Mouse (Mus musculus): Measurements from ENCODE around the gene Tnnc1.
A peak's percentile ranks its signal among the peaks of the same experiment; 100 is the strongest.

Tnnc1 gene

DNA sequence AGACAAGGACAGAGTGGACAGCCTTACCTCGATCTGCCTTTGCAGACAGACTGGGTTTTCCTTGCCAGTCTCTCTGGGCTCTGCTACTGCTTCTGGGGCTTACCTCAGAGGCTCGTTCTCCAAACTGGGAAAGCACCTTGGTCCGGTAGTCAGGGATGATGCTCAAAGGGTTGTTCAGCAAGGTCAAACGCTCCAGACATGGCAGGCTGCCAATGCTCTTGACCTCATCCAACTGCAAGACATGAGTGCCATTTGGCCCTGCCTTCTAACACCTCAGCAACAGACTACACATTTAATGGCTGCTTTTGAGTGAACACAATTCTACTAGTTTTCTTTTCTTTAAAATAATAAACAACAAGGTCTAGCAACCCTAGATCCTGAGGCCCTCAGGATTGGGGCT is 21.5 kb upstream of the Tnnc1 start:
- DNase-seq: peak; percentile 87

DNA sequence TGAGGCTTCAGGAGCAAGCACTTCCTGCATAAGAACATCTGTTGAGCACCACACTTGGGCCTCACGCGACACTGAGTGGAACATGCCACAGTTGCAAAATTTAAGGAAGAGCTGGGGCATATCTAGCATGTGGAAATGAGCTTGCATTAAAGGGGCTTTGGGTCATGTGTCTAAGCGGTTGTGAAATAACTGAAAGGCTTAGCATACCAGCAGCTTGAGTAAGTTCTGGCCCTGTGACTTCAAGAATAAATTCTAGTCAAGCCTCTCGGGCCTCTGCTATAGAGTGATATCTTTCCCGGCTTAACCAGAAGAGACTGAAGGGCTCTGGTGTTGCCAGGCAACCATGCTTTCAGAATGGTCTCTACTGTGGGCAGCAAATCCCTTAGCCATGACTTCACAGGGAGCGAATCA is 19.3 kb upstream of the Tnnc1 start:
- no peak for DNase-seq

DNA sequence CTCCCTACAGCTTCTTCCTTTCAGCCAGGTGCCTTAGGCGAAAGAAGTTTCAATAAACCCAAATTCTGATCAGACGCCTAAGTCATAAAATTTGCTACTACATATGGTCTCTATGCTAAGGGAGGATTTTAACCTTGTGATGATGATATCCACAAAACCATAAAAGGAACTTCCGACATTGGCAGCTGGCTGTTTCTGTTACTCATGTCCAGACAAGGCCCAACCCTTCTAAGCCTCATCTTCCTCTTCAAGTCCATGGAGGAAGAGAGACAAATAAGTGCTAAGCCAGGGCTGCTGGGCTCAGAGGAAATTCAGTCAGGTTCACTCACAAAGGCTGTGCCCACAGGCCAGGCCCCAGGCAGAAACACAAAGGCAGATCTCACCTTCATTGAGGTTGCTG is 18.8 kb upstream of the Tnnc1 start:
- no peak for DNase-seq

DNA sequence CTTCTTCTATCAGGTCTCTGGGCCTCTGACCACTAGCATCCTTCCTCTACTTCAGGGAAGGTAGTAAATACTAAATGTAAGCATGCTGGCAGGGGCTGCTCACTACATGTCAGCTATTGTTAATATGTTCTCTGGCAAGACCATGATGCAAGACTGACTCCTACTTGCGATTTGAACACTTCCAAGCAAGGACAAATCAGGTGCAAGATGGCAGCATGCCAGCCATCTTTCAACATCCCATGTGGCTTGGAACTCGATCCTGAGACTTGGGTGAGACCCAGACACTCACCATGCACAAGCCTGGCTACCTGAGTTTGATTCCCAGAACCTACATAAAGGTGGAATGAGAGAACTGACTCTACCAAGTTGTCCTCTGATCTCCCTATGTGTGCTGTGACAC is 16.2 kb upstream of the Tnnc1 start:
- no peak for DNase-seq

DNA sequence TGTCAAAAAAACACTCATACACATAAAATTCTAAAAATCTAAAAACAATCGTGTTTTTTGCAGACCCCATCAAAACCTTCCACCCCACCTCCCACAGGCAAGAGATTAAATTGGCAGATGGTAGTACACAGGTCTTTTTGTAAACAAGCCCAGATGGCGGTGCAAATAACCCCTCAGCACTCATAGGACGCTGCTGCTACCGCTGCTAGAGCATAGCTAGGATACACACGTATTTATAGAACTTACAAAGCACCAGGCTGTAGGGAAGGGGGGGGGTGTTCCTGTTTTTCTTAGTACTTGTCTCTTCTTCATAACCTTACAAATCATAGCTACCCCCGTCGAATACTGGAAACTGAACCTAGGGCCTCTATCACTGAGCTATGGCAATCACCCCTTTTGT is 14.3 kb upstream of the Tnnc1 start:
- no peak for DNase-seq

DNA sequence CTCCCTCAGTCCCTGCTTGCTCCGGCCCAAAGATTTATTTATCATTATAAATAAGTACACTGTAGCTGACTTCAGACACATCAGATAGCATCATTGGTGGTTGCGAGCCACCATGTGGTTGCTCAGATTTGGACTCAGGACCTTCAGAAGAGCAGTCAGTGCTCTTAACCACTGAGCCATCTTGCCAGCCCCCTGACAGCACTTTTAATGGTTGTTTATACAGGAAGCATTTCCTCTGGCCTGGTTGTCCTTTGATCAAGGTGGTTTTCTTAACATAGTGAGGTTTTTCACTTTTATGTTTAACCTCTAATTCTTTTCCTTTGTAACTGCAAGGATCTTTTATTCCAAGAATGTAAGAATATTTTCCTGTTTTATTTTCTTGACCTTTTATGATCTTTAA is 13.7 kb upstream of the Tnnc1 start:
- no peak for DNase-seq

DNA sequence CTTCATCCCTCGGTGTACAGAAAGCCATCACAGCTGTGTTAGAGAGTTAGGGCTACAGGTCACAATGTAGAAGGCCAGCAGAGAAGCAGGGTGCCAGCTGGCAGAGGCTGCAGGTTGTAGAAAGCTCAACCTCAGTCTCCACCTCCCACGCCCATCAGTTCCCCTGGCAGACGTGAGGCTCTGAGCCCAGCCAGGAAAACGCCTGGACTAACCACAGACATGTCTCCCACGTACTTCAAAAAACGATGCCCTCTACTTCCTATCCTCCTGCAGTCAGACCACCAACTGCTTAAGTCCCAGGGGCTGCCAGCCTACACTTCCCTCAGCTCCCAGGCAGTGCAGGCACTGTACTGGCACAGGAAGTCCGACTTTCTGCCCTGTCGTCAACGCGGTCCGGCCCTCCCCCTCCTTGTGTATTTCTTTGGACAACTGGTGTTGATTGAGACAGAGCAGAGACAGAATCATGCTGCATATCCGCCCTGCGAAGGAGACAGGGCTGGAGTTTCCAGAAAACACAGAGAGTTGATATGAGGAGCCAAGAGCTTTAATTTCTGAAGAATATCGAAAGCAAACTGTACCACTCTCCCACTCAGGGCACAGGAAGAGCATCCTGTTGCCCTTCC is 13.1 kb upstream of the Tnnc1 start:
- DNase-seq: peak; percentile 75

DNA sequence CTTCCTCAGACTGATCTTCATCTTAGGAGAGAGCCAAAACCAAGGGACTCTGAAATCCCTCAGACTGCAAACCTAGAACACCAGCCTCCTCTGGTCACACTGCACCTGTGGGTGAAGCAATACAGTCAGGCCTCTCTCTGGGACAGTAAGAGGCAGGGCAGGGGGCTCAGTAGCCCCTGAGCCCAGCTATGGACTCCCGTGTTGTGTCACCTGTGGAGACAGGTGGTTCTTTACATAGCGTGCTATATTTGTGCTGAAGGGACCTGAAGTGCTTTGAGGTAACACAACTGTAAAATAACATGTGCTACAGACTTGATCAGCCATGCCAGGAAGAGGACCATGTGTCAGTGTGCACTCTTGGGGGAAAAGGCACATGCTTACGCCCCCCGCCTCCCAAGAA is 12.6 kb upstream of the Tnnc1 start:
- DNase-seq: no peak

DNA sequence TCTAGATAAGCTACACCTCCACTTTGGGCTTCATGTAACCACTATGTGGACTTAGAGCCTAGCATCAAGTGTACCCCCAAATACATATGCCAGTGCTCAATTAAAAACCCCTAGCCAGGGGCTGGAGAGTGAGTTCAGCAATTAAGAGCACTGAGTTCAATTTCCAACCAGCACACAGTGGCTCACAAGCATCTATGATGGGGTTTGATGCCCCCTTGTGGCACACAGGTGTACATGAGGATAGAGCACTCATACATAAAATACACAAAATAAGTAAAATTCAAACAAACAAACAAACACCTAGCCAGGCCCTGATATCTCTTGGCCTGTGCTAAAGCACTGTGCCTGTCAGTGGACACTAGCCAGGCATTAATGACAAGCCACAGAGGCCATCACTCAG is 12.1 kb upstream of the Tnnc1 start:
- peak; percentile 60 for DNase-seq

DNA sequence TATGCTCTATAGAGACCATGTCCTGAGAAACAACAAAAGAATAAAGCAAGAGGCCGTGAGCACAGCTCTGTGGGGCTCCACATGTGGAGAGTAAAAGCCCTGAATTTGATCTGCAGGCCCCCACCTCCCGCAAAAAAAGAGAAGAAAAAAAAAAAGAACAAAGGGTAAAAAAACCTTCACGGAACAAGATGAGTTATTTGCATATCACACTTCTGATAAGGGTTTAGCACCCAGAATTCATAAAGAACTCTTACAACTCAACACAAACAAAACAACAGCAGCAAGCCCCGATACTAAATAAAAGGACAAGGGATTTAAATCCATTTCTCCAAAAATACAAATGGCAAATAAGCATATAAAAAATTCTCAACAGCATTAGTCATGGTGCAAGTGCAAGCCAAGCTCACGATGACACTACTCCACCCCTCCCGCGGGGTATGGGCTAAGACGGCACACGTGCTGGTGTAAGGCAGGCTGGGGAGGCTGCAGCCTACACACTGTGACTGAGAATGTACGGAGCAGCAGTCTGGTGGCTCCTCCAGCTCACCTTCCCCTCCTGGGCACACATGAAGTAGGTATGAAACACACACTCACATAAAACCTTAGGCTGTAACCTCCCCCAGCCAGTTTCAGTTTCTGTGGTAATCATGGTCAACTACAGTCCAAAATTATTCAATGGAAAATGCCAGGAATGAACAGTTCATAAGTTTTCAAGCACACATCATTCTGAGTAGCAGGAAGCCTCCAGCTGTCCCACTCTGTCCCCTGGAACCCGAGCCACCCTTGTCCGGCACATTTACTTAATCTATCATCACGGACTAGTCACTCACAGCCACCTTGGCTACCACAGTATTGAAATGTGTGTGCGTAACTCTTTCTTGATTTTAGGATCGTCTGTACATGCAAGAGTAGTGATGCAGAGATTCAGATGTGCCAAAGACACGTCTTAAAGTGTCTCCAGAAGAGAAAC is 10.3 kb upstream of the Tnnc1 start:
- DNase-seq: no peak

DNA sequence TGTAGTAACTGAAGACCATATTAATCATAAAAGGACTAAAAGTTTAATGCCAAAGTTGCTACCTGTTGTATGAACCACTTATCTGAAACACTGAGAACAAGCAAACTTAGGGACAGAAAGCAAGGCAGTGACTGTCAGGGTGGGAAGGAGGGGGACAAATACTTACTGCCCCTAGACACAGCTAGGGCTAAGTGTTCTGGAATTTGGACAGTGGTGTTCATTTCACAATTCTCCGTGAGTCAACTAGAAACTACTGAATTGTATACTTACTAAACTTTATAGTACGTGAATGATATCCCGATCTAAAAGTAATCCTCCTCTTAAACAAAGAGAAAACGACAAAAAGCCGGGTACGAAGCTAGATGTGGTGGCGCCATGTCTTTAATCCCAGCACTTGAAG is 8.5 kb upstream of the Tnnc1 start:
- no peak for DNase-seq

DNA sequence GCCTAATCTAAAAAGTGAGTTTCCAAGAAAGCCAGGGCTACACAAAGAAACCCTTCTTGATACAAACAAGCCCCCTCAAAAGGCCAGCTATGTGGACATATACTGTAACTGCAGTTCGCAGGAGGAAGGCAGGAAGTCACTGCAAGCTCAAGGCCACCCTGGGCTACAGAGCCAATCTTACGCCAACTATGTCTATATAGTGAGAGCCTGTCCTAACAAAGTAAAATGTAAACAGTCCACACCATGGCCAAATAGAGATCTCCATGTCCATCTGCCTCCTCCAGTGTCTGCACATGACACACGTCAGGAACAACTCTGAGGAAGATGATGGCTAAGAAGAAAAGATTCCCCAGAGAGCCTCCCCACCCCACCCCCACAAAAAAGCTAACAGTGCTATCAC is 8.1 kb upstream of the Tnnc1 start:
- no peak for DNase-seq

DNA sequence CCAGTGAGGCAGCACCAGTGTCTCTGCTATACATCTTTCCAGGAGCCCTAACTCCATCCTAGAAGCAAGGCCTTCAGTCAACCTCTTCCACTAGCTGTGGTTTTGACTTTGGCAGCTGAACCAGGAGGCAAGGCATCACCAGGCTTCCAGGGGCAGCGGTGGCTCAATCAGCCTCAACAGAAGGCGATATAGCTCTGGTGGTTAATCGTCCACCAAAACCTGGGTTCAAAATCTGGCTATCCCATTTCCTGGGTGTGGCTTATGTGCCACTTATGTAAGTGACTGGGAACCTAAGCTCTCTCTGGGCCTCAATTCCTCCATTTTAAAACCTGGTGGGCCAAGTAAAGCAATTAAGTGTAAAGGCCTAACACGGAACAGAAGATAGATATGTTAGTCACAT is 3.3 kb upstream of the Tnnc1 start:
- DNase-seq: peak; percentile 47

DNA sequence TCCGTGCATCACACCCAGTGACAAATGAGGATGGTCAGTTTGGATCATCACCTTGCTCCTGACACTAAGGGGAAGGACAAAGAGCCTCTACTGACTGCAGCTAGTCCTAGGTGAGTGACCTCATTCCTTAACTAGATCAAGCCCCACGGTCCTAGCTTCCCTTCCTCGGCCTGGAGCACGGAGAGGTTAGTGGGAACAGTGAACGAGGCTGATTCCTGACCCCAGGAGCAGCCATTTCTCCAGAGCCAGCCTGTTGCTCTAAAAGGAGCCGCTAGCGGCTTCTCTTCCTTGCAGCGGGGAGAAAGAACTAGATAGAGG is 2.9 kb upstream of the Tnnc1 start:
- peak; percentile 67 for DNase-seq

DNA sequence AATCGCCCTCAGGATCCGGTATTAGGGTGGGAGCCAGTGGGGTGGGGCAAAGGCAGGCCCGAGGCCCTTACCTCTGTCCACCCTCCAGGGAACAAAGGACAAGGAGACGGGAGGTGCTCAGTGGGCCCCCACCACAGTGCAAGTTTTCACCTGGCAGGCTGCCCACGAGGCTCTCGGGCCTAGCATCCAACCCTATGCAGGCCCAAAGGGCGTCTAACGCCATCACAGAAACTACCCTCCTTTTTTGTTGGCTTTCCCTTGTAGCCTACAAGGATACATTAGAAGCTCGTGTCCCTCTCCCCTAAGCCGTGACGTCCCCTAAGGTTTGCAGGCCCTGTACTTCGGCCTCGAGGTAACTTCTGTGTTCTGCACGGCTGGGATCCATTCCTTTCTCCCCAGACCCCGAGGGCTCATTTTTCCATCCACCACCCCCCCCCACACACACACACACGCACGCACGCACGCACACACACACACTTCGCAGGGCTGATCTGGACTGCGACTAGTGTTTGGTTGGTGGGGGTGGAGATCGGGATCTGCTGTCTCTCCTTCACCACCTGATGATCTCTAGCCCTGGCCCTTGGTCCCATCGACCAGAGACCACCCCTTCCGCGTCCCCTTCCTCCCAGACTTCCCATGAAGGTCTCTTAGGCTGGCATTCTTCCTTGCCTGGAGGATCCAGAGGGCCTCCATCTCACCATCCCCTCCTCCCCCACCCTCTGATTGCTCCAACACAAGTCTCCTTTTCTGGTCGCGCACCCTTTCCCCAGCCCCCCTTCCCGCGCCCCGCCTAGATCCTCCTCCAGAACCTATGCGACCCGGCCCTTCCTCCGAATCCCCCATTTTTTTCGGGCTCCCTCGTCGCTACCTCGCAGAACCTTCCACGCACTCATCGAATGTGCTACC is 2.3 kb upstream of the Tnnc1 start:
- peak; percentile 43 for DNase-seq

DNA sequence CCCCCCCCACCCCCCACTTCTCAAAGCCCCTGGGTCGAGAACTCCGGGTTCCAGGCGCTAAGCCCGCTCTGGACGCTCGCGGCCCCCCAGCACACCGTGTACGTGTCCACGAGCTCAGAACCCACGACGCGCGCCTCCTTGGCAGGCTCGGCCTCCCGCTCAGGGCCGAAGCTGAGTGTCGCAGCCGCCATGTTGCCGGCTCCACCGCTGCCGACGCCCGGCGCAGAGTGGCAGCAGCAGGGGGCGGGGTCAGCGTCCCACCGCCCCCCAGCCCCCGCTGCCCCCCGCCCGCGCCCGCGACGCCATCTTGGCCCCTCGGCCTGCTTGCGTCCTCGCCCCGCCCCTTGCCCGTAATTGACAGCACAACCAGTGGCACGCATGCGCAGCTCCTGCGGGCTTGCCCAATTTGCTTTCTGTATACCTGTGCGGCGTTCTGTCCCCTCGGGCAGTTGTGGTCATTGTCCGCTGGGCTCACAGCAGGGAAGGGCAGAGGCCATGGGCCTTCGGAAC is 1.6 kb upstream of the Tnnc1 start:
- peak; percentile 96 for DNase-seq

DNA sequence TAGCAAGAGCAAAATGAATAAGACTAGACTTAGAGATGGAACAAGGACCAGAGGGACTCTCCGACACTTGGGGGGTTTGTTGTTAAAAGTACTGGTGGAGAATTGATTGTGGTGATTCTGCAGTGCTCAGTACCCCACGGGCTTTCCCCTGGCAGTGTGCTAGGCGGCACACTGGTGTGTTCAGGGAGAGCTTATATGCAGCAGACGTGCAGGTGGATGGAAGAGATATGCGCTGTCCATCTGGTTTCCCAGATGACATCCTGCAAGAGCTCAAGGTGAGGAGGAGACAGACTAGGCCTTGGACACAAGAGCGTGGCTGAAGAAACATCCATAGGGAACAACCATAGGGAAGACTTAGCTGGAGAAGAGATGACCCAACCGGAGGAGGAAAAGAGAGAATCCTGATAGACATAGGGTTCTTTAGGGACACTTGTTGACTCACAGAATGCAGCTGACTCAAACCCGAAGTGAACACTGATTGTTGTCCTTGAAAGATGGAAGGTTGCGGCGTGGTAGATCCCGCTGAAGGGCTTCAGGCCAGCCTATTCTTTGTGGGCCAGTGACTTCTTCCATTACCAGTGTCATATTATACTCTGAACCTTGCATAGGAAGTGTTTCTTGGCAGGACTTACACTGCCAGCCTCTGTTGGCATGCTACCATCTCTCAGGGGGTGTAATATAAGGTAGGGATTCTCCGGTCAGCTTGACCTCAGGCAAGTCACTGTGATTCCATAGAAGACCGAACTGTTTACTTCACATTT is 862 bp upstream of the Tnnc1 start:
- no peak for DNase-seq

DNA sequence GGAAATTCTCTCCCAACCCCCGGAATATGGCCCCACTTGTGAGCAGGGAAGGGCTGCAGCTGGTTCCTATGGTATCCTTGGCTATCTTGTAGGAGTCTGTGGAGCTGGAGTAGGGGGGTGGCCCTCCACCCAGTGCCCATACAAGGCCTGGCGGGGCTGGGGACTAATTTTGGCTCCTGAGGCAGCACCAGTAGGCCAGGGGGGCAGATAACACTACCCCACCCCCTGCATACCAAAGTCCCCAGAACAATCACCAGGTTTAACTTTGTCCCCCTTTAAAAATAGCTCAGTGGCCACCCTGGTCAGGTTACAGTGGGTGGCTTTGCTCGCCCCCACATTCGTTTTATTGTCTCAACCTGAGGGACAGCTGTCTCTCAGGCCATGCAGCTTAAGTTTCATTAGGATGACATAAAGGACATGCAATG is 1.0 kb downstream of the Tnnc1 start:
- no peak for DNase-seq

DNA sequence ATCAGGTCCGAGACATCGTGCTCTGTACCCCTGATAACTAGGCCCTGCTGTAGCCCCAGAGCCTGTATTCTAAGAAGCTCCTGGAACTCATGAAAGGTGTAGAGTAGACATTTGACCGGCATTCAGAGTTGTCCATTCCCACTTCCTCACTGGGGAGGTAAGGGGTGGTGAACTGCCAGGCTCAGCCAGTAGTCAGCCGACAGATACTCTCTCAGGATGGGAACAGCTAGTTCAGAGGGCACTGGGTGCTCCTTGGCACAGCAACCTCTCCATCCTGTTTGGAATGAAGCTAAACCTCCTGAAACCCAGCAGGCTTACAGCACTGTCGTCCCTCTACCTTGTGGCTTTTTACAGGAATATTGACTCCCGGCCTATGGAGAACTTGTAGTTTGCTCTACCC is 3.7 kb downstream of the Tnnc1 start:
- DNase-seq: no peak

DNA sequence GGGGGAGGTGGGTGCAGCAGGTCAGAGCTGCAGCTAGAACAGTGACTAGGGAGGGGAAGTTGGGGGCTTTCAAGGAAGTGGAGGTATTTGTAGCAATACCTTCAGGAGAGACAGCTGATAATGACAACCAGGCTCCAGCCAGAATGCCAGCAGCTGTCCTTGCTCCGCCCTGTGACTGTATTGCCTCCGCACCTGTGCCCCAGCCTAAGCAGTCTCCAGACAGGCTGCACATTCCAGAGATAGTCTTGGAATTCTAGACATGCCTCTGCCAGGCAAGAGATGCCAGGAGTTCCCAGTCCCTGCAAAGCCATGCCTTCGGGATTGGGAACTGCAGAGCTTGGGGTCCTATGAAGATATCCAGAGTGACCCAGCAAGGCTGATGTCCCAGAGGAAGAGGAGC is 4.4 kb downstream of the Tnnc1 start:
- DNase-seq: no peak

DNA sequence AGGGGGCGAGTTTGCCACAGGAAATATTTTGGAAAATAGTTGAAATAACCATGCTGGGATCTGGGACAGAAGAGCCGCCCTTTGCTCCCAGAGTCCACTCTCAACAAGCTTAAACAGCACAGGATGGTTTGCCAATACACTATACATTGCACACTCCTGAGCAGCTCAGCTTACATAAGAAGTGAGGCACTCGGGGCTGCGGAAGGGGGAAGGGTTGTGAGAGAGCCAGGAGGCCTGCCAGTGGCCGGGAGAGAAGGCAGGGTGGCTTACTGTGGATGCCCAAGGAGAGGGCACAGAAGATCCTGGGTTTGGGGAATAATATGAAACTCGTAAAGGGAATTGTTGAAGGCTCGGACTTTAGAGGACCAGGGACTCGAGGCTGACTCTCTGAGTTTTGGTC is 5.8 kb downstream of the Tnnc1 start:
- no peak for DNase-seq

DNA sequence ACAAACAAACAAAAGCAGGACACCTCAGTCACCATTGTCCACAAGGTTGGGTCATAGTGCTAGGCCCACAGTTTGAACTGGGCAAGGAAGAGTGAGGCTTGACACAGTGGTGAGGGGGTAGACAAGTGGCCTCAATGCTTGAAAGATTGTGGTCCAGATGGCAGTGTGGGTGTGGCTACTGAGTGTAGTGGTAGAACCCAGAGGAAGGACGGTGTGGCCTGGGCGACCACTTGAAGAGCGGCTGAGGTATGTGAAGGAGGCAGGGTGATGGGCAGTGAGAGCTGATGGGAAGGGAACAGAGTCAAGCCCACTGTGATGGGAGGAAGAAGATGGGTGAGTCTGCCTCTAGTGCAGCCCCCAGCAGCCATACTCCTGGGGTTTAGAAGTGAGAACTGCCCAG is 6.6 kb downstream of the Tnnc1 start:
- DNase-seq: no peak

Measured in kidney, adult 9 months (tissue).